Mouse (Mus musculus): ENCODE results near the gene Lum. TPM values are rescaled to one million over a fixed set of nuclear protein-coding genes. Genes with fewer than 3 reads are reported as not detected.

Lum gene
- polyA plus RNA-seq, 1 experiment from 2014 or later = 680 TPM

GRCm38 (mm10) chr10:97591036-97591435, 26.1 kb downstream of the Lum start:
- 0 out of 2 replicates have a peak, but pooled peaks have one; percentile 55 for ATAC-seq (ENCODE audit: insufficient number of reproducible peaks, low FRiP score, low TSS enrichment, low read depth)
- no peak overlapping the region for H3K9ac ChIP-seq
- no peak overlapping the region for H3K4me3 ChIP-seq
- 18% methylated on average over 3 of the region's 3 CpGs for WGBS
- no peak overlapping the region for H3K4me2 ChIP-seq
- H3K9me3 ChIP-seq = no peaks in the 10 kb centered on the region
- H3K4me1 ChIP-seq = peaks cover 14% of the 10 kb centered on the region
- H3K27ac ChIP-seq = peak overlapping the region; percentile 6; the same call in 1 of the 2 replicates
- H3K36me3 ChIP-seq = no peaks in the 10 kb centered on the region
- H3K27me3 ChIP-seq = no peaks in the 10 kb centered on the region

GRCm38 (mm10) chr10:97591685-97592084, 26.8 kb downstream of the Lum start:
- H3K27me3 ChIP-seq = no peaks in the 10 kb centered on the region
- no peak overlapping the region for H3K9ac ChIP-seq
- ATAC-seq (ENCODE audit: insufficient number of reproducible peaks, low FRiP score, low TSS enrichment, low read depth) = no peak
- H3K4me2 ChIP-seq = no peak overlapping the region
- peak overlapping the region; percentile 67; the same call in 1 of the 2 replicates for H3K27ac ChIP-seq
- H3K4me1 ChIP-seq = peaks cover 14% of the 10 kb centered on the region
- 40% methylated on average over 3 of the region's 3 CpGs for WGBS
- H3K36me3 ChIP-seq = no peaks in the 10 kb centered on the region
- H3K9me3 ChIP-seq = no peaks in the 10 kb centered on the region
- H3K4me3 ChIP-seq = no peak overlapping the region

DNA sequence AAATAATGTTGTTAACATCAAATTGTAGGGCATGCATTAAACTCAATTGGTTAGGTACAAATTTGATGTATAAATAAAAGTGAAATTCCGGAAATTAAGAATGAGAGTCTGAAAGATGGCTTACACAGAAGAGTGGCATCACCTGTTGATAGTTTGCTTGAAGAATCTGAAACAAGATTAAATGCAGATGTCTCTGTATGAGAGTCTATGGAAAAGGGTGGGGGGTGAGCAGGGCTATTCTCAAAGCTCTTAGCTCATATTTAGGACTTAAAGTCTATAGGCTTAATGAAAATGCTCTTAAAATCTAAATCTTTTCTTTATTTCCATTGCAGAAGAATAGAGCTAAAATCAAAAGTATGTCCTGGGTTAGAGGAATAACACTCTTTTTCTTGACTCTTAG, 30.8 kb downstream of the Lum start:
- no peak overlapping the region for H3K27ac ChIP-seq
- no peak overlapping the region for H3K9ac ChIP-seq
- no peaks in the 10 kb centered on the region for H3K27me3 ChIP-seq
- no peak overlapping the region for H3K4me3 ChIP-seq
- peaks cover 2% of the 10 kb centered on the region; the same call in 1 of the 2 replicates for H3K4me1 ChIP-seq
- H3K4me2 ChIP-seq = no peak overlapping the region
- H3K9me3 ChIP-seq = no peaks in the 10 kb centered on the region
- ATAC-seq (ENCODE audit: insufficient number of reproducible peaks, low FRiP score, low TSS enrichment, low read depth) = no peak
- WGBS = 59% methylated on average over 1 of the region's 1 CpGs
- H3K36me3 ChIP-seq = no peaks in the 10 kb centered on the region

DNA sequence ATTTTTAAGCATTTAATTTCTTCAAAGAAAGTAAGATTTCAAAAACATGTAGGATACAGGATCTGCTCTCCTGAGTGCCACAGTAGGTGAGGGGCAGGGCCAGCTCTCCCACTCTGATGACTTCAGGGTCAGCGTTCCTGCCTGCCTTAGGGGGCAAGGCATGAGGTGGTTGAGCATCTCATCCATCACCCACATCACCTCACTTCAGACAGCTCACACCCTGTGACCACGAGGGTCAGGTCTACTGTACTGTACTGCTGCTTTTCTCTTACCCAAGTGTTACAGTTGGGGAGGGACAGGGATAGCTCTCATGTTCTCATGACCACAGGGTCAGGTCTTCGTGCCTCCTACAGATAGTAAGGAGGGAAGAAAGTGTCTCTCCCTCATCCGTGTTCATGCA, 36.8 kb downstream of the Lum start:
- Histone ChIP-seq H3K4me3 (no peak overlapping the region), H3K27ac (no peak overlapping the region), H3K9me3 (no peaks in the 10 kb centered on the region), H3K4me1 (no peaks in the 10 kb centered on the region), H3K27me3 (no peaks in the 10 kb centered on the region), H3K36me3 (no peaks in the 10 kb centered on the region), H3K4me2 (no peak overlapping the region), H3K9ac (no peak overlapping the region)
- no peak for ATAC-seq (ENCODE audit: insufficient number of reproducible peaks, low FRiP score, low TSS enrichment, low read depth)
- WGBS = 65% methylated on average over 4 of the region's 4 CpGs

- H3K27me3 ChIP-seq = no peaks in the 10 kb centered on the region
- H3K36me3 ChIP-seq = no peaks in the 10 kb centered on the region
- no peak overlapping the region for H3K27ac ChIP-seq
- H3K9ac ChIP-seq = no peak overlapping the region
- no peaks in the 10 kb centered on the region for H3K4me1 ChIP-seq
- no peaks in the 10 kb centered on the region for H3K9me3 ChIP-seq
- H3K4me2 ChIP-seq = no peak overlapping the region
- no peak for ATAC-seq (ENCODE audit: insufficient number of reproducible peaks, low FRiP score, low TSS enrichment, low read depth)
- no peak overlapping the region for H3K4me3 ChIP-seq
These were observed 38.3 kb downstream of the Lum start for GRCm38 (mm10) chr10:97603256-97603655.

- Histone ChIP-seq H3K9ac (no peak within 1 kb of the TSS), H3K4me1 (no peaks in the 10 kb centered on the region), H3K27me3 (no peaks in the 10 kb centered on the region), H3K4me2 (no peak within 1 kb of the TSS), H3K27ac (peak within 1 kb of the TSS; percentile 54), H3K9me3 (no peaks in the 10 kb centered on the region), H3K36me3 (no peaks in the 10 kb centered on the region), H3K4me3 (no peak within 1 kb of the TSS)
- 67% methylated on average over 2 of the region's 2 CpGs for WGBS
- no peak for ATAC-seq (ENCODE audit: insufficient number of reproducible peaks, low FRiP score, low TSS enrichment, low read depth)
These were observed 41.7 kb downstream of the Lum start, which contains the start of gene Kera for GRCm38 (mm10) chr10:97606579-97606978. Kera (plus strand) TSS chr10:97606879.

Other genes with a start within 250 kb of the Lum start
- 1,005 and 1,033 TPM in 2 replicates for gene Dcn, start 85.5 kb upstream of the Lum start, polyA plus RNA-seq (2015; fragmentation: Nextera tagmentation; extraction: Ambion mirVana)
- 192 and 198 TPM in 2 replicates for gene Kera, start 41.8 kb downstream of the Lum start, polyA plus RNA-seq (2015; fragmentation: Nextera tagmentation; extraction: Ambion mirVana)
- 53.5 and 55.8 TPM in 2 replicates for gene Epyc, start 78.9 kb downstream of the Lum start, polyA plus RNA-seq (2015; fragmentation: Nextera tagmentation; extraction: Ambion mirVana)
- gene Ccer1, start 127.9 kb downstream of the Lum start, polyA plus RNA-seq (2015; fragmentation: Nextera tagmentation; extraction: Ambion mirVana) = not detected in 2 replicates
- not detected in 2 replicates for gene C030005K15Rik, start 161.6 kb downstream of the Lum start, polyA plus RNA-seq (2015; fragmentation: Nextera tagmentation; extraction: Ambion mirVana)